Mouse (Mus musculus) MEL (cell line): Measurements from ENCODE around the gene Gm20388. TPM values are rescaled to one million over a fixed set of nuclear protein-coding genes. Genes with fewer than 3 reads are reported as not detected.

Experiments
- DNase-seq: peaks from one replicate; pipeline ENCODE4 v3.0.0; 2011; ENCODE audit warnings: low read depth, low spot score
- H3K27ac ChIP-seq: 2 replicates; pipeline ENCODE4 v1.5.1; 2012; ENCODE audit warnings: low read depth, mild to moderate bottlenecking, control low read depth, low read length, moderate library complexity; ENCODE audit not compliant: control insufficient read depth
- H3K27me3 ChIP-seq, 2 experiments: fragments of 150-350 bp in 1 of 2; sonication (generic) in 1 of 2; 2 replicates each; pipeline ENCODE4 v1.6.1; 2012; ENCODE audit warnings: low read length in 2 of 2, mild to moderate bottlenecking in 2 of 2, improper control_type of control experiment in 1 of 2, moderate library complexity in 1 of 2; ENCODE audit not compliant: insufficient read depth in 2 of 2, control insufficient read depth in 1 of 2
- H3K36me3 ChIP-seq, 2 experiments: 2 replicates each; pipeline ENCODE4 v1.6.1; 2012 to 2014; ENCODE audit warnings: low read length in 2 of 2, improper control_type of control experiment in 1 of 2, inconsistent platforms in 1 of 2, mild to moderate bottlenecking in 1 of 2; ENCODE audit not compliant: insufficient read depth in 2 of 2, control insufficient read depth in 1 of 2
- H3K4me1 ChIP-seq, 2 experiments: fragments of 150-350 bp in 1 of 2; sonication (generic) in 1 of 2; 2 replicates each; pipeline ENCODE4 v1.6.1; 2012; ENCODE audit warnings: low read length in 2 of 2, improper control_type of control experiment in 1 of 2, mild to moderate bottlenecking in 1 of 2; ENCODE audit not compliant: insufficient read depth in 2 of 2, control insufficient read depth in 1 of 2
- H3K4me3 ChIP-seq, 2 experiments: fragments of 150-350 bp in 1 of 2; sonication (generic) in 1 of 2; 2 replicates each; pipeline ENCODE4 v1.5.1; 2012; ENCODE audit warnings: low read depth in 2 of 2, low read length in 2 of 2, mild to moderate bottlenecking in 2 of 2, moderate library complexity in 2 of 2, control low read depth in 1 of 2, improper control_type of control experiment in 1 of 2; ENCODE audit not compliant: control insufficient read depth in 1 of 2, insufficient read depth in 1 of 2
- H3K79me2 ChIP-seq: 2 replicates; pipeline ENCODE4 v1.6.1; 2012; ENCODE audit warnings: mild to moderate bottlenecking, low read length, moderate library complexity; ENCODE audit not compliant: control insufficient read depth, poor library complexity, insufficient read depth
- H3K9ac ChIP-seq: 2 replicates; pipeline ENCODE4 v1.6.1; 2012; ENCODE audit warnings: low read depth, mild to moderate bottlenecking, control low read depth, low read length, moderate library complexity; ENCODE audit not compliant: control insufficient read depth, poor library complexity, severe bottlenecking
- H3K9me3 ChIP-seq: fragments of 150-350 bp; sonication (generic); replicated peaks from 2 replicates; pipeline ENCODE4 v1.6.1; 2012; ENCODE audit warnings: mild to moderate bottlenecking, low read length, improper control_type of control experiment, moderate library complexity; ENCODE audit not compliant: insufficient read depth
- CTCF ChIP-seq, 3 experiments: IDR thresholded peaks in 2 of 3; conservative IDR thresholded peaks in 1 of 3; 2 replicates each; pipeline ENCODE4 v1.5.1; 2011 to 2012; ENCODE audit warnings: low read length in 3 of 3, low read depth in 2 of 3, mild to moderate bottlenecking in 2 of 3, improper control_type of control experiment in 1 of 3, inconsistent platforms in 1 of 3, mixed read lengths in 1 of 3, moderate library complexity in 1 of 3; ENCODE audit not compliant: control insufficient read depth in 1 of 3, insufficient read depth in 1 of 3, poor library complexity in 1 of 3, severe bottlenecking in 1 of 3
- ELF1 ChIP-seq: IDR thresholded peaks from 2 replicates; pipeline ENCODE4 v1.6.1; 2014; ENCODE audit warnings: low read depth, mild to moderate bottlenecking, inconsistent platforms, low read length, improper control_type of control experiment, moderate library complexity
- ETS1 ChIP-seq: IDR thresholded peaks from 2 replicates; pipeline ENCODE4 v1.6.1; 2012; ENCODE audit warnings: low read depth, mild to moderate bottlenecking, inconsistent platforms, low read length, improper control_type of control experiment, moderate library complexity
- GABPA ChIP-seq: IDR thresholded peaks from 2 replicates; pipeline ENCODE4 v1.6.1; 2012; ENCODE audit warnings: low read depth, mild to moderate bottlenecking, inconsistent platforms, low read length, improper control_type of control experiment, moderate library complexity
- HCFC1 ChIP-seq: IDR thresholded peaks from 2 replicates; pipeline ENCODE4 v1.6.1; 2012; ENCODE audit warnings: low read depth, mild to moderate bottlenecking, inconsistent platforms, low read length, improper control_type of control experiment, moderate library complexity
- KAT2A ChIP-seq: conservative IDR thresholded peaks from 2 replicates; pipeline ENCODE4 v1.6.1; 2012; ENCODE audit warnings: low read depth, low read length, improper control_type of control experiment, inconsistent platforms
- MYB ChIP-seq: IDR thresholded peaks from 2 replicates; pipeline ENCODE4 v1.6.1; 2011; ENCODE audit warnings: mild to moderate bottlenecking, low read depth, low read length, improper control_type of control experiment
- NRF1 ChIP-seq: IDR thresholded peaks from 2 replicates; pipeline ENCODE4 v1.6.1; 2014; ENCODE audit warnings: low read depth, mild to moderate bottlenecking, inconsistent platforms, low read length, improper control_type of control experiment, moderate library complexity; ENCODE audit not compliant: poor library complexity, insufficient read depth, severe bottlenecking
- POLR2A ChIP-seq, 2 experiments: IDR thresholded peaks; 2 replicates each; pipeline ENCODE4 v1.6.1; 2011 to 2012; ENCODE audit warnings: low read length in 2 of 2, mild to moderate bottlenecking in 2 of 2, control low read depth in 1 of 2, improper control_type of control experiment in 1 of 2, low read depth in 1 of 2, moderate library complexity in 1 of 2; ENCODE audit not compliant: control insufficient read depth in 1 of 2, insufficient read depth in 1 of 2, poor library complexity in 1 of 2
- RAD21 ChIP-seq: IDR thresholded peaks from 2 replicates; pipeline ENCODE4 v1.6.1; 2011; ENCODE audit warnings: mild to moderate bottlenecking, low read depth, low read length, improper control_type of control experiment
- RCOR1 ChIP-seq: IDR thresholded peaks from 2 replicates; pipeline ENCODE4 v1.6.1; 2012; ENCODE audit warnings: low read depth, mild to moderate bottlenecking, inconsistent platforms, low read length, improper control_type of control experiment
- SMC3 ChIP-seq: IDR thresholded peaks from 2 replicates; pipeline ENCODE4 v1.6.1; 2011; ENCODE audit warnings: low read depth, low read length, improper control_type of control experiment
- TAL1 ChIP-seq: IDR thresholded peaks from 2 replicates; pipeline ENCODE4 v1.6.1; 2012; ENCODE audit warnings: mild to moderate bottlenecking, inconsistent platforms, low read length, moderate library complexity, mixed read lengths
- TCF12 ChIP-seq: IDR thresholded peaks from 2 replicates; pipeline ENCODE4 v1.6.1; 2014; ENCODE audit warnings: low read depth, mild to moderate bottlenecking, inconsistent platforms, low read length, improper control_type of control experiment, moderate library complexity
- ZMIZ1 ChIP-seq: IDR thresholded peaks from 2 replicates; pipeline ENCODE4 v1.6.1; 2012; ENCODE audit warnings: low read depth, mild to moderate bottlenecking, inconsistent platforms, low read length, improper control_type of control experiment, moderate library complexity
- ZNF384 ChIP-seq: IDR thresholded peaks from 2 replicates; pipeline ENCODE4 v1.6.1; 2012; ENCODE audit warnings: low read depth, mild to moderate bottlenecking, inconsistent platforms, low read length, improper control_type of control experiment
- polyA plus RNA-seq, 2 experiments: library from polyadenylated mRNA; stranded (reverse) in 1 of 2; unstranded in 1 of 2; fragments of >175 nt in 1 of 2; fragments of >200 nt in 1 of 2; gene quantifications; 2 replicates each; pipeline versions ENCODE4 v1.2.1 to v1.2.4; 2012; ENCODE audit warnings: low replicate concordance in 2 of 2, low read depth in 1 of 2; ENCODE audit not compliant: insufficient read length in 2 of 2, insufficient read depth in 1 of 2, missing spikeins in 1 of 2
- total RNA-seq: library from RNA; depleted of rRNA; stranded (reverse); fragments of 300-350 nt; gene quantifications from 2 replicates; pipeline ENCODE4 v1.2.3, GENCODE M21; 2012

Gm20388 gene
- total and polyA plus RNA-seq, 3 experiments = 11.1 to 17.8 TPM; not detected in 1

GRCm38 (mm10) chr8:122806956-122807538, 2896.4 kb downstream of the Gm20388 start:
- H3K27me3 ChIP-seq = no peaks in the 10 kb centered on the region
- H3K4me1 ChIP-seq = no peaks in the 10 kb centered on the region
- TF ChIP-seq GABPA = no peak
- no peak overlapping the region for H3K9ac ChIP-seq
- H3K79me2 ChIP-seq = no peaks in the 10 kb centered on the region
- no peak overlapping the region for H3K27ac ChIP-seq
- no peak overlapping the region for H3K4me3 ChIP-seq
- H3K36me3 ChIP-seq = no peaks in the 10 kb centered on the region; a peak in 1 of 4 replicates
- DNase-seq = no peak
- H3K9me3 ChIP-seq = no peaks in the 10 kb centered on the region

DNA sequence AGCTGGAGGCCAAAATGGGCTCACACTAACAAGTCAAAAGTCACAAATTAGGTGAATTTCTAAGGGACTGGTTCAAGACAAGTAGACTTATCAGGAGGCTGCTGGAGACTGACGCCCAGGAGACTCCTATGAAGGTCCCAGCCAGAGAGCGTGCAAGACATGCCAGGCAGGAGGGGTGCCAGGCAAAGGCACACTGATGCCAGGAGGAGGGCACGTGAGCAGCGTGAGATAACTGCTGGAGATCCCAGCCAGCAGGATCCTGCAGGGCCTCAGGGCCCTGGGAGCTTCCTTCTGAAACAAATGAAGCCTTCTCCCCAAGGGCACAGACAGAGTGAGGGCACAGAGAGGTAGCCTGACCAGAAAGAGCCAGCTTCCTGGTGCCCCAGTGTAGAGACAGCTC, 2897.3 kb downstream of the Gm20388 start:
- Histone ChIP-seq H3K9ac (no peak overlapping the region), H3K27ac (no peak overlapping the region)
- no peak for DNase-seq
- no peak for TF ChIP-seq SMC3
- TF ChIP-seq POLR2A (IDR thresholded peaks at IDR 0.05; ENCODE audit: control insufficient read depth in 1 of 2, insufficient read depth in 1 of 2, low read depth in 1 of 2, low read length in 2 of 2, poor library complexity in 1 of 2) = no peak
- no peak for TF ChIP-seq ZMIZ1
- TF ChIP-seq NRF1 = no peak
- no peak for TF ChIP-seq CTCF (IDR thresholded peaks at IDR 0.05 in 2 of 3, conservative IDR thresholded peaks at IDR 0.05 in 1 of 3; ENCODE audit: control insufficient read depth in 1 of 3, insufficient read depth in 1 of 3, low read depth in 2 of 3, low read length in 3 of 3, poor library complexity in 1 of 3, severe bottlenecking in 1 of 3)
- TF ChIP-seq ETS1 = no peak
- TF ChIP-seq KAT2A = no peak
- TF ChIP-seq ZNF384 = no peak
- TF ChIP-seq TCF12 = no peak
- TF ChIP-seq ELF1 = no peak
- no peak for TF ChIP-seq RAD21
- TF ChIP-seq RCOR1 = no peak
- no peak for TF ChIP-seq TAL1
- TF ChIP-seq HCFC1 = no peak
- TF ChIP-seq MYB = no peak
- no peak for TF ChIP-seq GABPA
- TF ChIP-seq, all 39 proteins: peak for 0
- Histone ChIP-seq H3K4me3 (no peak overlapping the region), H3K27me3 (no peaks in the 10 kb centered on the region), H3K36me3 (no peaks in the 10 kb centered on the region; a peak in 1 of 4 replicates), H3K9me3 (no peaks in the 10 kb centered on the region), H3K4me1 (no peaks in the 10 kb centered on the region), H3K79me2 (no peaks in the 10 kb centered on the region)
